Mouse (Mus musculus): ENCODE data around the gene Wapl. TPM values are rescaled to one million over a fixed set of nuclear protein-coding genes. Genes with fewer than 3 reads are reported as not detected.

The Wapl gene
- polyA plus RNA-seq, 1 experiment from 2014 or later: 19.4 TPM

- Histone ChIP-seq H3K27ac (no peak overlapping the region), H3K4me1 (replicated peaks) (no peaks in the 10 kb centered on the region), H3K27me3 (no peaks in the 10 kb centered on the region), H3K9ac (no peak overlapping the region), H3K36me3 (no peaks in the 10 kb centered on the region), H3K9me3 (no peaks in the 10 kb centered on the region; the same call in 1 of the 2 replicates), H3K4me3 (no peak overlapping the region), H3K4me2 (no peak overlapping the region)
- ATAC-seq (ENCODE audit: low FRiP score): no peak
- WGBS: 79% methylated on average over 1 of the region's 1 CpGs
These were observed 119.8 kb downstream of the Wapl start for GRCm38 (mm10) chr14:34793406-34794037.

Other genes with a start within 250 kb of the Wapl start
- gene Bmpr1a, start 170.6 kb upstream of the Wapl start, polyA plus RNA-seq (2015; fragmentation: Nextera tagmentation; extraction: Ambion mirVana): 19.5 and 20.5 TPM in 2 replicates
- not detected in 2 replicates for gene 9230112D13Rik, start 151.1 kb upstream of the Wapl start, polyA plus RNA-seq (2015; fragmentation: Nextera tagmentation; extraction: Ambion mirVana)
- 0.50 and 0.56 TPM in 2 replicates for gene Ldb3, start 85.2 kb upstream of the Wapl start, polyA plus RNA-seq (2015; fragmentation: Nextera tagmentation; extraction: Ambion mirVana)
- gene Opn4, start 73.8 kb upstream of the Wapl start, polyA plus RNA-seq (2015; fragmentation: Nextera tagmentation; extraction: Ambion mirVana): not detected in 2 replicates
- 3.5 and 3.6 TPM in 2 replicates for gene Grid1, start 146.2 kb downstream of the Wapl start, polyA plus RNA-seq (2015; fragmentation: Nextera tagmentation; extraction: Ambion mirVana)